Mouse (Mus musculus) right cerebral cortex, postnatal 25 days (tissue): ENCODE measurements around the gene Ppp1r26.
"Not testable (repeated sequence)": the region's sequence is repeated elsewhere in the genome, so short reads cannot be mapped to it uniquely, and the experiment has no call there.

Experiments used
- DNase-seq: peaks from one replicate; pipeline ENCODE4 v3.0.0; 2022

Gene Ppp1r26

DNA sequence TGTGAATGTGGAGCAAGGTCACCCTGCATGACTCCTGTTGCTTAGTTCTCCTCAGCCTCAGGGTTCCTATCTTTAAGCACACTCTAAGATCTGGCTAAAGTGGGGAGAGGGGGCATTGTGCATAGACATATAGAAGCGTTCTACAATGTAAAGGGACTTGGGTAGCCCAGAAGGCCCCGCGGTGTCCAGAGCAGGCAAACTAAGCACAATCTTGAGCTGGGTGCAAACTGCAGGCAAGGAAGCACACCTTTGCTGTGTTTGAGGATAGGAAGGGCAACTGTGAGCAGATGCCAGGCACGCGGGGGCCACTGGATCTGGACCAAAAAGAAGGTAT, 452 bp upstream of the Ppp1r26 start:
- DNase-seq, result no peak

DNA sequence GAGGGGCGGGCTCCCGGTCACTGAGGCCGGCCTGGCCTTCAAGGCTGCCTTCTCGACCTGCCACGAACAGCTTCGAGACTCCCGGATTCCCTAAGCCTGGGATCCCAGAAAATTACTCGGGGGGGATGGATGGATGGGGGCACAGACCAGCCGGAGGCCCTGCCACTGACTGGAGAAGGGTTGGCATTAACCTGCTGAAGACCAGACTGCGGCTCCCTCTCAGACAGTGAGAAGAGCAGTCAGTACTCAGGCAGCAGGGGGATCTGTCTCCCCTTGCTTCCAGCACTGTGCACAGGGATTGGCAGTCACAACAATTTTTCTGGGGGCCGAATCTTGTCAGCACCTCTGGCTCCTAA, 693 bp downstream of the Ppp1r26 start:
- DNase-seq, result no peak

DNA sequence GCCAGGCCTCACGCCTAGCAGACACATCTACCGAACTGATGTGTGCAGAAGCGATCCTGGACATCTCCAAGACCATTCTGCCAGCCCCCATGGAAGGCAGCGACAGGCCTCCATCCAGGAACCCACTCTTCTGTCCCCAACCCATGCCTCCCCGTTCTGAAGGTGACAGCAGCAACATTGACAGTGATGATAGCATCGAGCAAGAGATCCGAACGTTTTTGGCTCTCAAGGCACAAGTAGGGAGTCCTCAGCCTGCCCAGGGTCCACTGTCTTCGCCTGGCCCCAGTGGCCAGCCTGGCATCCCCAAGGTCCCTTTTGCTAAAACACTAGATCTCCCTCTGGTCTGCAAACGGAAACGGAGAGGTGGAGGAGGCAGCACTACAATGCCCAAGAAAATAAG, 5.1 kb downstream of the Ppp1r26 start:
- DNase-seq, result no peak

DNA sequence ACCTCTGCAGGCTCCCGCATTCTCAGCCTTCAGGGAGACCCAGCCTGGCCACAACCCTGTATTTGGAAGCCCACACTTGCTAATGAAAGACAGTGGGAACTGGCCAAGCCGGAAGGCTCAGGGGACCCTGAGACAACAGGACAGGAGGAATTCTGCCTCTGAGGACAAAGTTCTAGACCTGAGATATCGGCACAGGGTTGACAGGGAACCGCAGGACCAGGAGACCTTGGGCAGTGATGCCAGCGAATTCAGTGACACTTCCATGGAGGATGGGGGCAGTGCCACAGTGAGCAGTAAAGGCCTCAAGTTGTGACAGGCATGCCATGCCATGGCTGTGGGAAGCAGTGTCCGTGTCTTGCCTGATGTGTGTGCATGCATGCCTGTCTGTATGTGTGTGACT, 6.9 kb downstream of the Ppp1r26 start:
- no peak for DNase-seq

DNA sequence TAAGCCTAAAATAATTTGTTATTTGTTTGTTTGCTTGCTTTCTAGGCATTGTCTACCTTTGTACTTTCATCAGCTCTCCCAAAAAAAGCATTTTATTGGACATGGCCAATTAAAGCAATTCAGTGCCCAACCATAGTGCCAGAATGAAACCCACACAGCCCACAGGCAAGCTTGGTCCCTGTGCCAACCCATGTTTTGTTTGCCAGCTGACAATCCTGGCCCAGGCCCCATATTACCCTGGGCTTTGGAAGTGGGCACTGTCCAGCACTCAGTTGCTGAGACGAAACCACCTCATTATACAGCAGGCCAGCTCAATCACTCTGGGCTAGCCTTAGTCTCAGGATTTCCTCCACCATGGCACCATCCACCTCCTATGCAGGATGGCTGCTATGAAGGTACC, 10.0 kb downstream of the Ppp1r26 start:
- no peak for DNase-seq

DNA sequence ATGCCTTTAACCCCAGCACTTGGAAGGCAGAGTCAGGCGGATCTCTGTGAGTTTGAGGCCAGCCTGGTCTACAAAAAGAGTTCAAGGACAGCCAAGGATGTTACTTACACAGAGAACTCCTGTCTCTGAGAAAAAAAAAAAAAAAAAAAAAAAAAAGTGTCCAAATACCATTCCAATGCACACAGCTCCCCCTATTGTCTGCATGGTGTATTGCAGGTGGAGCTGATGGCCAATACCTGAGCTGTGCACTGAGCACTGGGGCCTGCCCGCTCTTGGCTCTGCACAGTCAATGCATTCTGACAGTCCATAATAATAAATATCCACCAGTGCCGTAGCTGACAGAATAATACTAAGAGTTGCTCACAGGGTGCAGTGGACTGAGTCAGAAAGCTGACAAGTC, 17.3 kb downstream of the Ppp1r26 start:
- DNase-seq, result peak; percentile 72

DNA sequence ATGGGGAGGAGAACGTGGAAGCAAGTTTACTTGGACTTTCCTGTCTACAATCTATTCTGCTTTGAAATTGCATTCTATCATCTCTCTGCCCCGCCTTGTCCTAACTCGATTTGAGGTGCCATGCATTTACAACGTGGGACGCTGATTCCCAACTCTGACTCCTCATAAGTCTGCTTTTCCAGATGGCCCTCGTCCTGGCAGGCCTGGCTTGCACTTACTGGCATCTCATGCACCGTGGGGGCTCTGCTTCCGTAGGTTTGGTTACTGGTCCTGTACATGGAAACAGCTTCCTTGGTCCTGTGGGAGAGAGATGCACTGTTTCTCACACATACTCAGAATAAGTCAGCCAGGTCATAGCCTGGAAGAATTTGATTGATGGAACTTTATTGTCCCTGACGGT, 18.3 kb downstream of the Ppp1r26 start:
- no peak for DNase-seq

DNA sequence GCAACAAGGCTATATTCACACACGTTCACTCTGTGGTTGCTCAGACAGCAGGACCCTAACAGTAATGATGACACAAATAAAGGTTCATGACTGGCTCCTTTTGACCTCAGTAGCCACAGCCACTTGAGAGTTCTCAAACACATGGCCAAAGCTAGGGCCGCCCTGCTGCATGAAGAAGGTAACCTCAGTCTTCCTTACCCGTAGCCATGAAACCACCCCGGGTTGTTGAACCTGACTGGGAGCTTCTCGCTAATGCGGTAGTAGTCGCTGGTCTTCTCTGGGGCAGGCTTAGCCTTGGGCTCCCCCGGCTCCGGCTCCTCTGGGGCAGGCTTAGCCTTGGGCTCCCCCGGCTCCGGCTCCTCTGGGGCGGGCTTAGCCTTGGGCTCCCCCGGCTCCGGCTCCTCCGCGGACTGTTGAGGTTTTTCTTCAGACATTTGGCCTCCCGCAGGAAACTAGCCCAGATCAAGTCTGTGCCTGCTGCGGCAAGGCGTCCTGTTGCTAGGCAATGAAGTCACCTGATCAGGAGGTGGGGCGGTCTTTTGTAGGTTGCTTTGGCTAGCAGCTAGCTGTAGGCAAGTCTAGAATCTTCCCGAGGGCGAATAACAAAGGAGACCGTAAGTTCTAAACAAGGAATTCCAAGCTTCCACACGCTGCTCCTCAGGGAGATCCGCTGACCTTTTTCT, 19.4 kb downstream of the Ppp1r26 start, which contains the start of gene 1700007K13Rik:
Gene 1700007K13Rik, minus strand, starts transcription at position 497 of the 683 bp plus-strand sequence.
- peak; percentile 76 for DNase-seq

DNA sequence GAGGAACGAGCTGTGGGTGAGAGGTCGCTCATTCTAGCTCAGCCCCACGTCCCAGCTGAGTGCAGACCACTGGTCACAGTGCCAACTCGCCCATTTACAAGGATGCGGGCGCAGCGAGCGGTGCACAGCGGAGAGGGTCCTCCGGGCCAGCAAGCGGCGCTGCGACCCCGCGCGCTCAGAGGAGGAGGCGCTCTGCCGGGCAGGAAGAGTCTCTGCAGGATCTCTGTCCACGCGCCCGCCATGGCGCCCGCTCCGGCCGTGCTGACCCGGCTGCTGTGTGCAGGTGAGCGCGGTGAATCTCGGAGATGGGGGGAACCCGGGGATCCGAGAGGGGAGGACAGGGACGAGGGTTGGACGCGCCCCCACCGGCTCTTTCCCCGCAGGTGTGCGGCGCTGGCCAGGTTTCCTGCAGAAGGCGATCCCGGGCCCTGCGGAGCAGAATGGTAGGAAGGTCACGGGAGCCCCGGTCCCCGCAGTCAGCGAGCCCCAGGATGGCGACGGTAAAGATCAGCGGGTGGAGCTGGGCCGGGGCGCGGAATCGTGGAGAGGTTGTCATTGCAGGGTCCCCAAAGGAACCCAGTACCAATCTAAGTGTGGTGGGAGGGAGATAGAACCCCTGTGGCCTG, 21.4 kb downstream of the Ppp1r26 start, which contains the start of gene Mrps2:
Gene Mrps2, plus strand, starts transcription at position 207 of the 626 bp plus-strand sequence.
- DNase-seq, result peak; percentile 87

DNA sequence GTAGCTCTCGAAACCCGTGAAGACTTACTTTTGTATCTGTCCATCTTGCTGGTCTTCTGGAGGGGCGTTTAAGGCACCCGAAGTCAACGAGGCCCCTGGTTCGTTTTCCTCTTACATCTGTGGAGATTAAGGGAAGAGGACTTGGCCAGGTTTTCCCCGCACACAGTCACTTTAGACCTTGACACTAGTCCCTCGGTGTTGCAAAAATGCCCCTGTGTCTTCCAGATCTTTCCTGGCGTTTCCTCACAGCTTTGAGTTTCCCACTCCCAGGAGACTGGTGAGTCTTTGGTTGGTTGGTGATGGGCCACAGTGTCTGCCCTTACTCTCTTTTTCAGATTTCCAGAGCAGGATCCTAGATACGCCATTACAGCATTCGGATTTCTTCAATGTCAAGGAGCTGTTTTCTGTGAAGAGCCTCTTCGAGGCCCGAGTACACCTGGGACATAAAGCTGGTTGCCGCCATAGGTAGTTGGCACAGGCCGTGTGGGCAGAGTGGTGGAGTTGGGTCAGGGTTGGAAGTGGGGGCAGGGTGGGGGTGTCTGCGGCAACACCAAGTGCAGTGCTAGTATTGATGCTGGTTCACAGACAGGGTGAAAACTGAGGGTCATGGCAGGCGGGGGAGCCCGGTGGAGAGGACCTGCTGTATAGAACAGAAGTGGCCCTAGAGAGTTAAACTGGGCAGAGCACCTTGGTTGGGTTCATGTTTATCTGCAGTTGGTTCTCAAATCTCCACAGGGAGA, 22.1 kb downstream of the Ppp1r26 start:
- no peak for DNase-seq

DNA sequence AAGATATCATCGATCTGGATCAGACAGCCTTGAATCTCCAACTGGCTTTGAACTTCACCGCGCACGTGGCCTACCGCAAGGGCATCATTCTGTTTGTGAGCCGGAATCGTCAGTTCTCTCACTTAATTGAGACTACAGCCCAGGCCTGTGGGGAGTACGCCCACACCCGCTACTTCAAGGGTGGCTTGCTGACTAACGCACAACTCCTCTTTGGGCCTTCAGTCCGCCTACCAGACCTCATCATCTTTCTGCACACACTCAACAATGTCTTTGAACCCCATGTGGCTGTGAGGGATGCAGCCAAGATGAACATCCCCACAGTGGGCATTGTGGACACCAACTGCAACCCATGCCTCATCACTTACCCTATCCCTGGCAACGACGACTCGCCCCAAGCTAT, 22.9 kb downstream of the Ppp1r26 start:
- DNase-seq, result no peak

DNA sequence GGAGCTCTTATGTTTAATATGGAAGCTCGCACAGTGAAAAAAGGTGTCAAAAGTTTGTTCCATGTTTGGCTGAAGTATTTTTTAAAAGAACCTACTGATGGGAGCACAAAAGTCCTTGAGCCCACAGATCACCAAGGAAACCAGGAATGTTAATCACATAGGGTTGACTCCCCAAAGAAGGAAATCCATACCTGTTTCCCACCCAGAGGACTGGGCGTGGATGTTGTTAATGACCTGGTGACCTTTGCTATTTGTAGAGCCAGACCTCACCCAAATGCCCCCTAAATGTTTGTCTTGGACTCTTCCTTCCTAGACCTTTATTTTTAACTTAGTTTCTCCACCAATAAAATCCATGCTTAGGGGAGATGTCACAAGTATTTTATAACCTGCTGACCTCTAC, 24.0 kb downstream of the Ppp1r26 start:
- no peak for DNase-seq

DNA sequence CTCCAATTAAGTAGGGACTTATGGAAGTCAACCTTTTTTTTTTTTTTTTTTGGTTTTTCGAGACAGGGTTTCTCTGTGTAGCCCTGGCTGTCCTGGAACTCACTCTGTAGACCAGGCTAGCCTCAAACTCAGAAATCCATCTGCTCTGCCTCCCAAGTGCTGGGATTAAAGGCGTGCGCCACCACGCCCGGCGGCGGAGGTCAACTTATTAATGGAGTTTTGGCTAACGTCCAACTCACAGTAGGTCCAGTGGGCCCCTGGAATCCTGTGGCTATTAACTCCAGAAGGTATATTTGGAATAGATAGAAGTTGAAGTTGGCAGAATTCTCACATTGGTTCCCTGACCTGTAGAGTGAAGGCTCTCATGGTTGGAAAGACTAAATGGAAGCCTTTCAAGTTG, 25.4 kb downstream of the Ppp1r26 start:
- not testable (repeated sequence) for DNase-seq

DNA sequence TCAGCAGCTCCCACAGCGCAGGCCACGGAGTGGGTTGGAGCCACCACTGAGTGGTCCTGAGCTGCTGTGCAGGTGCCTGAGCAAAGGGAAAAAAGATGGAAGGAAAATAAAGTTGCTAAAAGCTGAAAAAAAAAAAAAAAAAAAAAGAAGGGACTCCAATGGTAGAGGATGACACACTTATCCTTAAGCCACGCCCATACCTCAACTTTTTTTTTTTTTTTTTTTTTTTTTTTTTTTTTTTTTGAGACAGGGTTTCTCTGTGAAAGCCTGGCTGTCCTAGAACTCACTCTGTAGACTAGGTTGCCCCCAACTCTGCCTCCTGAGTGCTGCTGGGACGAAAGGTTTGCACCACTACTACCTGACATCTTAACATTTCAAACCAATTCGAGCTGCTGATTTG, 31.4 kb downstream of the Ppp1r26 start:
- not testable (repeated sequence) for DNase-seq

DNA sequence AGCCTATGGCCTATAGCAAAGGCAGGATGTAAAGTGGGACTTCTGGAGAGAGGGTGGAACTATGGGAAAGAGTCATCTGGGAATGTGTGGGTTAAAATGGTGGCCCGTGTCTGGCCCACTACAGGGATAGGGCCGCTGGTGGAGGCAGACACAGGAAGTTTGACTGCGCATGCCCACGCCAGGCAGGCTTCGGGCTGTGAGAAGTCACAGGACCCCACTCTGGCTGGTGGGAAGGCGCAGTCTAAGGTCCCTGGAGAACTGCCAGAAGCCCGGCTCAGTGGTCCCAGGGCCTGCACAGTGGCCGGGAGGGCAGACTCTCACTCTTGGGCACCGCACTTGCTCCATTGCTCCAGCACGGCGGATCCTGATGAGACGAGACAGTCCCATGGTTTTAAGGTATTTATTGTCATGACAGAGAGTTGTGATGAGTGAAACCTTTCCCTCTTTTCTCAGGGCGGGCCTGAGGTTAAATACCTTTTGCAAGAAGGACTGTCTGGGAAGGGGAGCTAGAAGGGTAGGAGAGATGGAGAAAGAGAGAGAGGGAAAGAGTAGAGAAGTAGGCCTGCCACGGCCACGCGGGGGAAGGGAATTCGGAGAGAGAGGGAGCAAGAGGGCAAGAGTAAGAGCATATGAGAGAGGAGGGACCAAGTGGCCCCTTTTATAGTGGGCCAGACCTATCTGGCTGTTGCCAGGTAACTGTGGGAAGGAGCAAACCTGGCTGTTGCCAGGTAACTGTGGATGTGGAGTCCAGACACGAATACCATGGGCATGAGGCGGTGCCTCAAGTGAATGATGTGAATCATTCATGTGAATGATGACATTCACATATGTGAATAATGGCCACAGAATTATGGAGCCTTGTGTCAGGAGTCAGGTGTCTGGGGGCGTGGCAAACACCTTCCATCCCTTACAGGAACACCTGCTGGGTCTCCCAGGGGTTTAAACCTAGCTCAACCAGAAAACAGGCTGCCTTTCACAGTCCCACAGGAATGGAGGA, 32.9 kb downstream of the Ppp1r26 start:
- no peak for DNase-seq

DNA sequence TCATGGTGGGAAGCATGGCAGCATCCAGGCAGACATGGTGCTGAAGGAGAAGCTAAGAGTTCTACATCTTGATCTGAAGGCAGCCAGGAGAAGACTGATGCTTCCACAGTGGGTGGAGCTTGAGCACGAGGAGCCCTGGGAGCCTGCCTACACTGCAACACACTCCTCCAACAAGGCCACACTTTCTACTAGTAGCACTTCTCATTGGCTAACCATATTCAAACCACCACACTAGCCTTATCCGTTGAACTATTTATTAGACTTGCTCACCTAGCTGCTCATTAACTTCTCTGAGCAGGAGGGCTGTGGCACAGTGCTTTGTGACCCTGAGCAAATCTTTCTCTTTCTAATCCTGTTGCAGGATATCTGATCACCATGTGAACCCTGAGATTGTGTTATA, 37.3 kb downstream of the Ppp1r26 start:
- DNase-seq, result no peak

DNA sequence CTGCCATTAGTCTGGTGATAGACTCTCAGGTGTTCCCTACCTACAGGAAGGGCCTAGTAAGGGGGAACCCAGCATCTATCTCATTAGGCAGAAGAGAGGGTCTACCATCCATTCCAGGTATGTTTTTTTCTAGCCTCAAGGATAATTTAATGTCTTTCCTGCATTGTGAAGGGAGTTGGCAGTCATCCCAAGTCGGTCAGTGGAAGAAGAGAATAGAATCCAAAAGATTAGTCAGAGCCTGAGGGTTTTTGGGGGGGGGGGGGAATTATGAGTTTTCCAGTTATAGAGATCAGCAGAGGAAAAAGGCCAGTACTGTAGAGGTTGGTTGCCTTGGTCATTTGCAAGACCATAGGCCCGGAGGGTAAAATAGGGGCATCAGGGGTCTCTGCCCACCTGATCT, 47.9 kb downstream of the Ppp1r26 start:
- DNase-seq, result no peak

DNA sequence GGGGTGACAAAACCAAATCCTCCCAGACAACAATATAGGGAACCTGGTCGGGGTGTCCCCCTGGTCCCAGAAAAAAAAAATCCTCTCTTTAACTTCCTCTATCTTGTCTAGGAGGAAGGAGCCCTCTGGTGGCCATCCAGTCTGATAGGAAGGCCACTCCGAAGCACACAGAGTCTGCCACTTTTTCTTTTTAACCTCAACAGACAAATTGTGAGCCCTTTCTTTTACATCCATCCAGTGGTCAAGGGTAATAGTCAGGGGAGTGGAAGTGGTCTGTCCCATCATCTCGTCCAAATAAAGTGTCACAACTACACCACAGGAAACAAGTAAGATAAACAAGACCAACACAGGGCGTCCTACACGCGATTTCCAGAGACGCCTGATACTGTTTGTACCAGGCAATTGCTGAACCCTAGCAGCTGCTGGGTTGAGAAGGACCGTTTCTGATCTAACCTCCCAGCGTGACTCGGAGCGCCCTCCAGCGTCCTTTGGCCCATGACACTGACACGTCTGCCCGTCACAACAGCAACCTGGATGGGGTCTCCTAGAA, 48.7 kb downstream of the Ppp1r26 start:
- no peak for DNase-seq

DNA sequence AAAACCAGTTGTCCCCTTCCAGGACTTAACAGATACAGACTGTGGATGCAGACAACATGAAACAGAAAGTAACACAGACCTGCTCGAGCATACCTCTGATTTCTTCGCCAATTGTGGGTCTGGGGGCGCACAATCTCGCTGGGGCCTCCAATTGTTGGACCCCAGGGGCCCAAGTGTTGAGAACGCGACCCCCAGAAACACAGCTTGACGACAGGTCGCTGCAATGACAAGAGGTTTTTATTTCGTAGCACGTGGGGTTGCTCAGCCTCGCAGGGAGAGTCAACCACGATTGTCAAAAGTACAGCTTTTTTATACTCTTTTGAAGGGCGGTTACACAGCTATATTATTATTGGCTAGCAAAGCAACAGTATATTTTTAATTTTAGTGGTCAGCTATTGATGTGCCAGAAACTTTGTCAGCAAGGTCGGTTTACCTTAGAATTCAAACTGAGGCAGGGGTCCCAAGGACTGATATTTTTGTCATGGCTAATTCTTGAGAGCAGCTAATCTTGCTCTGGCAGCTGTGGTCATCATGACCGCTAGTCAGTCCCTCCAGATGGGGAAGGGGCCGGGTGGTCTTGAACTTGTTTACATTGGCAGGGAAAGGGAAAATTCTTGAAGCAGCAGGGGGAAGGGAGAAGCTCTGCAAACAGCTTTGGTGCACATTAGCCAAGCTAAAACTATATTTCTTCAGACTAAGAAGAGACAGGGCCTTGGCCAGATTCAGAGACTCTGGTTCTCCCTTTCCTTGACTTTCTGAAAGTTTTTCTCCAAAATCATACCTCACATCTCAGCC, 49.4 kb downstream of the Ppp1r26 start:
- no peak for DNase-seq

DNA sequence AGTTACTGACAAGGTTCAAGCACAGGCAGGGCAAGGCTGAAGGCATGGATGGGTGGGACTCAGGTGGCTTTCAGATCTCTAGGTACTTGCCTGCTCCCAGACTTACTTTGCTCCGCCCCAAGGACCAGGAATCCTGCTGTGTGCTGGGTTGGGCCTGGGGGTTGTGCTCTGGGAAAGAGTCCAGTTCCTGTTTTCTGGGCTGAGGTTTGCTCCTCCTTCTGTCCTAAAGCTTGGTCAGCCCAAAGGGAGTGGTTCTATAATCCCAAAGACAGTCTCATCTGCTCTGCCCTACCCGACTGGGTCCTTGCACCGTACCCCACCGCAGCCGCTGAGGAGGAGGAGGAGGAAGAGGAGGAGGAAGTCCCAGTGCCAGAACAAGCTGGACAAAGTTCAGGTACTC, 50.1 kb downstream of the Ppp1r26 start, which contains the start of gene Gbgt1:
Gene Gbgt1, plus strand, starts transcription at position 221 of the 400 bp plus-strand sequence.
- no peak for DNase-seq

DNA sequence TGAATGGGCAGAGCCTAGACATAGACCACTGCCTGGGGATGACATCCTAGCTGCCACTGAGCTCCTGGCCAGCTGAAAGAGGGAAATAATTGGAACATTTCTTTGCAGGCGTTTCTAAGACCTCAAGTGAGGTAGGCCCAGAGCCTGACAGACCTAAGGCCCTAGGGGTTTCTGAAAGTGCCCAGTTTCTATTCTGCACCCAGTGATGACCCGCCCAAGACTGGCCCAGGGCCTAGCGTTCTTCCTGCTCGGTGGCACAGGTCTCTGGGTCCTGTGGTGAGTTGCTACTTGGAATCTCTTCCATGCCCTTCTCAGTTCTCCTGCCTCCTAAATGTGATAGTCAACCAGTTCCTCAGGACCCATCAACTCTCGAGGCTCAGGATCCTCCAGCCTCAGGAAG, 51.0 kb downstream of the Ppp1r26 start:
- no peak for DNase-seq

DNA sequence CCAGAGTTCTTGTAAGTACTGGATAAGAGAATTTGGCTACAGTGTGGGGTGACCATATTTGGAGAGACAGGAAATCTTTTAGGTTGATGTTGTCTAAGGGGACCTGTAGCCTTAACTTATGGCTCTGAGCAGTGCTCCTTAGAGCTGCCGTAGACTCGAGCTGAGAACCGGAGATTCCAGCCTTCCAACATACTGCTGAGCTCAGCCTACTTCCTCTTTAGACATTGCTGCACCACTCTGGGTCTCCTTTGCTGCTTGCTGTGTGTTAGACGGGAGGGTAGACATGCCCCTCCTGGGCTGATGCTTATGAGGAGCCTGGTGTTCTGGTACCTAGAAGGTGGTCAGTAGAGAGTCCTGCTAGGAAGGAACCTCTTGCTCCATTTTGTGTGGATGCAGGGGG, 51.8 kb downstream of the Ppp1r26 start:
- DNase-seq, result no peak
